Mouse (Mus musculus) thymus, postnatal 0 days (tissue): ENCODE data around the gene Ankrd36. TPM values are rescaled to one million over a fixed set of nuclear protein-coding genes. Genes with fewer than 3 reads are reported as not detected.
"Not testable (repeated sequence)": the region's sequence is repeated elsewhere in the genome, so short reads cannot be mapped to it uniquely, and the experiment has no call there.

Experiments used
- DNase-seq: peaks from one replicate; pipeline ENCODE4 v3.0.0-alpha.2; 2015; ENCODE audit warnings: low spot score
- polyA plus RNA-seq: library from polyadenylated mRNA; unstranded; fragments of >200 nt; fragmentation: Nextera tagmentation; extraction: Ambion mirVana; gene quantifications from 2 replicates; pipeline ENCODE4 v1.2.1, GENCODE M21; 2015

Gene Ankrd36
- polyA plus RNA-seq, 1 experiment from 2014 or later, result 0.05 TPM

GRCm38 (mm10) chr11:5545457-5545856 lies 24.0 kb upstream of the Ankrd36 start:
- DNase-seq, result no peak

GRCm38 (mm10) chr11:5546693-5547092 lies 22.8 kb upstream of the Ankrd36 start:
- no peak for DNase-seq

GRCm38 (mm10) chr11:5551430-5551829 lies 18.1 kb upstream of the Ankrd36 start:
- DNase-seq, result no peak

GRCm38 (mm10) chr11:5551931-5552330 lies 17.6 kb upstream of the Ankrd36 start:
- no peak for DNase-seq

DNA sequence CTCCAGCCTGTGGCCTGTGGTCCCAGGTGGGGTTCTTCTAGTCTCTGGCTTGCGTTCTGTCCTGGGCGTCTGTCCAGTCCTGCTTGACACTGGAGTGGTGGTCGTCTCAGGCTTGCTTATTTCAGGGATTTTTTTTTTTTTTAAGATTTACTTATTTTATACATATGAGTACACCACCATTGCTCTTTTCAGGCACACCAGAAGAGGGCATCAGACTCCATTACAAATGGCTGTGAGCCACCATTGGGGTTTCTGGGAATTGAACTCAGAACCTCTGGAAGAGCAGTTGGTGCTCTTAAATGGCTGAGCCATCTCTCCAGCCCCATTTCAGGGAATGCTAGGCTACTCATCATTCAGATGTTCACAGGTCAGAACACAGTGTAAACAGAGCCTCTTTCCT lies 9.2 kb upstream of the Ankrd36 start:
- DNase-seq, result no peak

DNA sequence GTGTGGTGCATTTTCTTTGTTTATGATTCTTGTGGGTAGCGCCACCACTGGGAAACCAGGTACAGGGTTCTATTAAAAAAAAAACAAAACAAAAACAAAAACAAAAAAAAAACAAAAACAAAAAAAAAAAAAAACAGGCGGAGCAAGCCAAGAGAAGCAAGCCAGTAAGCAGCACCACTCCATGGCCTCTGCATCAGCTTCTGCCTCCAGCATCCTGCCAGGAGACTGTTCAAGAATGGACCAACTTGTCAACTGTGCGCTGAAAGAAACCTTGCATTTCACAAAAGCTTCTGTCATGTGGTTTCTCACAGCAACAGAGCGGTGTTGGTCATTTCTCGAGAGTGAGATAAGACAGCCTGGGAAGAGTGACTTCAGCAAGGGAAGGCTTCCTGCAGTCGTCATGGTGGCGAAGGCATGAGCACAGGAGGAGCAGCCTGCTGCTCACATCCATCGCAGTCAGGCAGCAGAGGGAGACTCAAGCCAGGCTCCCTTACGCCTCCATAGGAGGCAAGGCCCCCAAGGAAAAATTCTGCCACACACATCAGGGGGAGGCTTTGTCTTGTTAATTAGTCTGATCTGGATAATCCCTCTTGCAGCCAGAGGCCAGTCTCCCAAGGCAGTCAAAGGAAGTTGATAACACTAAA lies 6.7 kb upstream of the Ankrd36 start:
- no peak for DNase-seq

- DNase-seq, result no peak
Observed at GRCm38 (mm10) chr11:5563898-5564297, 5.6 kb upstream of the Ankrd36 start.

DNA sequence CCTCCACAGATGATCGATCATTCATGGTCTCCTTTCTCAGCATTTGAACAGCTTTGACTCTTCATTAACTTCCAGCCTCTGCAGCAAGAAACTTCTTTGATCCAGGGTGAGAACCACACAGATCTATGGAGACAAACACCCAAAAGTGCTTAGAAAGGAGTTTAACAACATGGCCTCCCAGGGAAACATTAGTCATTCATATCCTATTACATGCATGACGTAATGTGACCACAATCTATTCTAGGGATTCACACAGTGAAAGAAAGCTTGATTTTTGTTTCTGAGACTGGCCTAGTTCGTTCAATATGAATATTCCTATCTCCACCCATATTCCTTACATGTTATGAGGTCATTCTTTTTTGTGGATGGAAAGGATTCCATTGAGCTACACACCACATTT lies 3.9 kb upstream of the Ankrd36 start:
- no peak for DNase-seq

DNA sequence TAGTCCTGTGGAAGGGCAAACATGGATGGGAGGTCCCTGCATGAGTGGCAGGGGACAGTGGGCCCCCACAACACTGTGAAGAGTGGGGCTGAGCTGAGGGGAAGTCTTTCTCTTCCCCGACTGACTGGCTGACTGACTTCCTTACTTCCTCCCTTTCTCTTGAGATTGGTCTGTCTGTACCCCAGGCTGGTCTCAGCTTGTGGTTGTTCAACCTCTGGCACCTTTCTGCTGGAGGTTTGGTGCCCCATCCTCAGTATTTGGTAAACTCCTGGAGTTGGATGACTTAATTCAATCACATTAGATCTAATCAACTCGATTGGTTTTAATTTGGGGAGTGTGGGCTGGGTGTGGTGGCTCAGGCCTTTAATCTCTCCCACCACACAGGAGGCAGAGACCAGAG lies 3.0 kb upstream of the Ankrd36 start:
- no peak for DNase-seq

DNA sequence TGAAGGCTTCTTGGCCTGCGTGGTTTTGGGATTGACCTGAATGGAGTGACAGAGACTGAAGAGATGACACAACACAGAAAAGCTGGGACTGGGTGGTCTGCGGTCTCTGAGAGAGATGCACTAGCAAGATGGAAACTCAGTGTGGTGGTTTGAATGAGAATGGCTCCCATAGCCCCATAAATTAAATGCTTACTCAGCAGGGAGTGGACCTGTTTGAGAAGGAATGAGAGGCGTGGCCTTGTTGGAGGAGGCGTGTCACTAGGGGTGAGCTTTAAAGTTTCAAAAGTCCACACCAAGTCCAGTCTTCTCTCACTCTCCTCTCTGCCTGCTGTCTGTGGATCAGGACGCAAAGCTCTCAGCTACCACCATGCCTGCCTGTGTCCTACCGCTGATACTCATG lies 1.8 kb upstream of the Ankrd36 start:
- no peak for DNase-seq

GRCm38 (mm10) chr11:5568082-5568481 lies 1.4 kb upstream of the Ankrd36 start:
- no peak for DNase-seq

DNA sequence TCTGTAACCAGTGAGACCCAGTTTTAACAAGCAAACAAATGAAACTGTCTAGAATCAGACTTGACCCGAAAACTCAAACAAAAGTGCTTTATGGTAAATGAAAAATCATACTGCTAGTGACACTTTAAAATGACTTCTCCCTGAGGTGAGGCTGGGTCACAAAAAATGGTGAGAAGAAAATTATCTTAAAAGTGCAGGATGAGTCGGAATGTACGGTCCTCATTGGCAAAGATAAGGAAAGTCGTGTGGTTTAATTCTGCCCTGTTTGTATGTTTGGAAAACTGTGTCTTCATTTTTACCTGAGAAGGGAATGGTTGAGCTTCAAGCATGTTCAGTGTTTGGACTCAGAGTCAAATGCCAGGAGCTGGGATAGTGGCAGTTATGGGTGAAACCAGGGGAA lies 2.4 kb downstream of the Ankrd36 start:
- DNase-seq, result no peak

DNA sequence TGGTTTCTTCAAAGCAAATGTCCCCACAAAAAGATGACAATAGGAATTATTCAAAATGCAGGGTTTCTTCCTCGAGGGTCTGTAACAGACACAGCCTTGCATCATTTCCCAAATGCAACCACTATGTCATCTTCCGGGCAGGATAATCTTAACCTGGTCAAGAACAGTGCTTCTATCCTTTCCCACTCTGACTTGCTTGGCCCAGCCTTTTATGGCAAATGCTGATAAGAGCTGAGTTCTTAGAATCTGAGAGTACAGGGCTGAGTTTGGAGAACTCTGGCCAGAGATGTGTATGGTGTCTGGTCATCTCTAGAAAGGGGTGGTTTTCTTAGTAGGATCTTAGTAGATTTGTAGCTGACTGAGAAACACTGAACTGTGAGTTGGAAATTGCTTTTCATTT lies 4.3 kb downstream of the Ankrd36 start:
- no peak for DNase-seq

GRCm38 (mm10) chr11:5575046-5575445 lies 5.6 kb downstream of the Ankrd36 start:
- peak; percentile 15 for DNase-seq

DNA sequence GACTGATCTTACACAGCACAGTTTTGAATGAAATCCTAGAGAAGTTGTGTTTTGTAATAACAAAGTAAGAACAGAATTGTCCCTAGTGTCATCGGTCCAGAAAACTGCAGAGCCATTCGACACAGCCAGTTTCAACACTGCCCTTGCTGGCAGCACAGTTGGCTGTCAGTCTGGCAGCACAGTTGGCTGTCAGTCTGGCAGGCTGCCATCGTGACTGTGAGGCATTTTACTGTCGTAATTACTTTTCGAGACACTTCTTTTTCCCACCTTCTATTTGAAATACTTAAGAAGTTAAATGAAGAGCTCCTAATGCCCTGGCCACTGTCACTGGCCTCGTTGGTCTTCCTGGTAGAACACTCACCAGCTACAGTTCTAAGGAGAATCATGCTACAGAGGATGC lies 22.9 kb downstream of the Ankrd36 start:
- DNase-seq, result no peak

DNA sequence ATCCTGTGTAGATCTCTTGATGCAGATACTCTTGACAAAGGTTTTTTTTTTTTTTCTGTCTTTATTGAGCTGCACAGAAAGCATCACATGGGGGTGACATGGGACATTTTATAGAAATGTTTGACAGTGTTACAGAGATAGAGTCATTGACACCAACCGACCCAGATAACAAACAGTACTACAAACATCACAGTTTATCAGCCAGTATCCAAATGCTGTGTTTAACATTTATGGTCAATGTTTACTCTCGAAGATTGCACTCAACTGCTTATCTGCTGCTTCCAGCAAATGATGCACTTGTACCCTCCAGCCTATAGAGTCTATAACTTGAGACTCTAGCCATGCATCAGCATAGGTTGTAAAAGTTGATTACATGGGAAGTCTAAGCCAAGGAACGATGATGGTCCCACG lies 25.9 kb downstream of the Ankrd36 start:
- DNase-seq, result no peak

GRCm38 (mm10) chr11:5595792-5596191 lies 26.3 kb downstream of the Ankrd36 start:
- no peak for DNase-seq

- no peak for DNase-seq
Observed at GRCm38 (mm10) chr11:5596756-5597155, 27.3 kb downstream of the Ankrd36 start.

DNA sequence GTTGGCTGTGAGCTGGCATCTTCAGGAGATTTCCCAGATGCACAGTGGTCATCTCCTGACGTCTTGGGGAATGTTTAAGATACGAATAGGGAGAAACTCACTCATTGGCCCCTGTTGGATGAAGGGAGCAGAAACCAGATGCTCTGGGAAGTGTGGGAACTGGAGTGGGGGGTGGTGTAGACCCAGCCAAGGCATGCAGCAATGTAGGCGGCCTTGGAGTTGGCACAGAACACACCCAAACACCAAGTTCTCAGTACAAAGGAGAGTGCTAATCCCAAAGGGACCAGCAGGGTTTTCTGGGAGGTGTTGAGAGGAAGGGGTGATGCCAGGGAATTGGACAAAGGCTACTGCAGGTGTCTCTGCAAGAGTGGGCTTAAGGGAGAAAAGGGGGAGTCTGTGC lies 35.9 kb downstream of the Ankrd36 start:
- DNase-seq, result no peak

GRCm38 (mm10) chr11:5611918-5612317 lies 42.4 kb downstream of the Ankrd36 start:
- not testable (repeated sequence) for DNase-seq

GRCm38 (mm10) chr11:5614453-5614852 lies 45.0 kb downstream of the Ankrd36 start:
- DNase-seq, result no peak

- no peak for DNase-seq
Observed at GRCm38 (mm10) chr11:5625101-5625500, 55.6 kb downstream of the Ankrd36 start.

DNA sequence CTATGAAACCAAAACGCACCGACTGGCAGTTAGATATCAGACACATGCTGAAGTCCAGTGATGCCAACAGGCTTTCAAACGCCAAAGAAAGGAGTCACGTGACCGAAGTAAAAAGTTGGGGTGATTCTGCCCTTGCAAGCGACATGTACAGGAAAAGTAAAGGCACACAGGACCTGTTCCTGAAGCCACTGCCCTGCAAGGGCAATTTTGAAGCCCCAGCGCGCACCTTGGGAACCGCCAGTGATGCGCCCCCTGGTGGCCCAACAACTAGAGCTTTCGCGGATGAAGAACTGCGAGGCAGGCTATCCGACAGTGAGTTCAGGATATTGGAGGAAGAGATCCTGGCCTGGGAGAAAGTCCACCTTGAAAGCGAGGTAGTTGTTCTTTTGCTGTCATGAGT lies 59.5 kb downstream of the Ankrd36 start:
- DNase-seq, result peak; percentile 76

DNA sequence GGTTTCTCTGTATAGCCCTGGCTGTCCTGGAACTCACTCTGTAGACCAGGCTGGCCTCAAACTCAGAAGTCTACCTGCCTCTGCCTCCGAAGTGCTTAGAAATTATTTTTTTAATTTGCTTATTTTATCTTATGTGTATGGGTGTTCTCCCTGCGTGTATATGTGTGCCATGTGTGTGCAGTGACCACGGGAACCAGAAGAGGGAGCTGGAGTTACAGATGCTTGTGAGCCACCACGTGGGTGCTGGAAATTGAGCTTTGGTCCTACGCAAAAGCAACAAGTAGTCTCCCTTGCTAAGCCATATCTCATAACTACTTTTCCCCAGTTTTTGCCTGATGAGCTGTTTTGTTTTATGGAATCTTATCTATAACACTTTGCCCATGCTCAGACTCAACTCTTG lies 73.6 kb downstream of the Ankrd36 start:
- no peak for DNase-seq
